Mouse (Mus musculus) MEL (cell line): ENCODE data around the gene Tor1aip2. TPM values are rescaled to one million over a fixed set of nuclear protein-coding genes. Genes with fewer than 3 reads are reported as not detected.

Experiments
- DNase-seq: peaks from one replicate; pipeline ENCODE4 v3.0.0; 2011; ENCODE audit warnings: low read depth, low spot score
- H3K27ac ChIP-seq: 2 replicates; pipeline ENCODE4 v1.5.1; 2012; ENCODE audit warnings: low read depth, mild to moderate bottlenecking, control low read depth, low read length, moderate library complexity; ENCODE audit not compliant: control insufficient read depth
- H3K27me3 ChIP-seq, 2 experiments: fragments of 150-350 bp in 1 of 2; sonication (generic) in 1 of 2; 2 replicates each; pipeline ENCODE4 v1.6.1; 2012; ENCODE audit warnings: low read length in 2 of 2, mild to moderate bottlenecking in 2 of 2, improper control_type of control experiment in 1 of 2, moderate library complexity in 1 of 2; ENCODE audit not compliant: insufficient read depth in 2 of 2, control insufficient read depth in 1 of 2
- H3K36me3 ChIP-seq, 2 experiments: 2 replicates each; pipeline ENCODE4 v1.6.1; 2012 to 2014; ENCODE audit warnings: low read length in 2 of 2, improper control_type of control experiment in 1 of 2, inconsistent platforms in 1 of 2, mild to moderate bottlenecking in 1 of 2; ENCODE audit not compliant: insufficient read depth in 2 of 2, control insufficient read depth in 1 of 2
- H3K4me1 ChIP-seq, 2 experiments: fragments of 150-350 bp in 1 of 2; sonication (generic) in 1 of 2; 2 replicates each; pipeline ENCODE4 v1.6.1; 2012; ENCODE audit warnings: low read length in 2 of 2, improper control_type of control experiment in 1 of 2, mild to moderate bottlenecking in 1 of 2; ENCODE audit not compliant: insufficient read depth in 2 of 2, control insufficient read depth in 1 of 2
- H3K4me3 ChIP-seq, 2 experiments: fragments of 150-350 bp in 1 of 2; sonication (generic) in 1 of 2; 2 replicates each; pipeline ENCODE4 v1.5.1; 2012; ENCODE audit warnings: low read depth in 2 of 2, low read length in 2 of 2, mild to moderate bottlenecking in 2 of 2, moderate library complexity in 2 of 2, control low read depth in 1 of 2, improper control_type of control experiment in 1 of 2; ENCODE audit not compliant: control insufficient read depth in 1 of 2, insufficient read depth in 1 of 2
- H3K79me2 ChIP-seq: 2 replicates; pipeline ENCODE4 v1.6.1; 2012; ENCODE audit warnings: mild to moderate bottlenecking, low read length, moderate library complexity; ENCODE audit not compliant: control insufficient read depth, poor library complexity, insufficient read depth
- H3K9ac ChIP-seq: 2 replicates; pipeline ENCODE4 v1.6.1; 2012; ENCODE audit warnings: low read depth, mild to moderate bottlenecking, control low read depth, low read length, moderate library complexity; ENCODE audit not compliant: control insufficient read depth, poor library complexity, severe bottlenecking
- H3K9me3 ChIP-seq: fragments of 150-350 bp; sonication (generic); replicated peaks from 2 replicates; pipeline ENCODE4 v1.6.1; 2012; ENCODE audit warnings: mild to moderate bottlenecking, low read length, improper control_type of control experiment, moderate library complexity; ENCODE audit not compliant: insufficient read depth
- E2F4 ChIP-seq: IDR thresholded peaks from 2 replicates; pipeline ENCODE4 v1.6.1; 2011; ENCODE audit warnings: low read depth, low read length, improper control_type of control experiment, borderline replicate concordance
- ELF1 ChIP-seq: IDR thresholded peaks from 2 replicates; pipeline ENCODE4 v1.6.1; 2014; ENCODE audit warnings: low read depth, mild to moderate bottlenecking, inconsistent platforms, low read length, improper control_type of control experiment, moderate library complexity
- HCFC1 ChIP-seq: IDR thresholded peaks from 2 replicates; pipeline ENCODE4 v1.6.1; 2012; ENCODE audit warnings: low read depth, mild to moderate bottlenecking, inconsistent platforms, low read length, improper control_type of control experiment, moderate library complexity
- KAT2A ChIP-seq: conservative IDR thresholded peaks from 2 replicates; pipeline ENCODE4 v1.6.1; 2012; ENCODE audit warnings: low read depth, low read length, improper control_type of control experiment, inconsistent platforms
- MAX ChIP-seq: IDR thresholded peaks from 2 replicates; pipeline ENCODE4 v1.6.1; 2011; ENCODE audit warnings: low read length, improper control_type of control experiment
- MAZ ChIP-seq: IDR thresholded peaks from 2 replicates; pipeline ENCODE4 v1.6.1; 2012; ENCODE audit warnings: low read depth, mild to moderate bottlenecking, inconsistent platforms, low read length, improper control_type of control experiment
- MXI1 ChIP-seq: IDR thresholded peaks from 2 replicates; pipeline ENCODE4 v1.6.1; 2011; ENCODE audit warnings: mild to moderate bottlenecking, low read depth, low read length, improper control_type of control experiment
- MYC ChIP-seq: IDR thresholded peaks from 2 replicates; pipeline ENCODE4 v1.6.1; 2011; ENCODE audit warnings: low read depth, mild to moderate bottlenecking, low read length, improper control_type of control experiment, moderate library complexity
- NELFE ChIP-seq: IDR thresholded peaks from 2 replicates; pipeline ENCODE4 v1.6.1; 2011; ENCODE audit warnings: low read depth, low read length, improper control_type of control experiment
- POLR2A ChIP-seq, 2 experiments: IDR thresholded peaks; 2 replicates each; pipeline ENCODE4 v1.6.1; 2011 to 2012; ENCODE audit warnings: low read length in 2 of 2, mild to moderate bottlenecking in 2 of 2, control low read depth in 1 of 2, improper control_type of control experiment in 1 of 2, low read depth in 1 of 2, moderate library complexity in 1 of 2; ENCODE audit not compliant: control insufficient read depth in 1 of 2, insufficient read depth in 1 of 2, poor library complexity in 1 of 2
- POLR2AphosphoS2 ChIP-seq: IDR thresholded peaks from 2 replicates; pipeline ENCODE4 v1.6.1; 2011; ENCODE audit warnings: low read length, improper control_type of control experiment
- USF2 ChIP-seq, 2 experiments: IDR thresholded peaks; 2 replicates each; pipeline ENCODE4 v1.6.1; 2011 to 2012; ENCODE audit warnings: improper control_type of control experiment in 2 of 2, low read length in 2 of 2, borderline replicate concordance in 1 of 2, inconsistent platforms in 1 of 2, low read depth in 1 of 2, mild to moderate bottlenecking in 1 of 2; ENCODE audit not compliant: insufficient read depth in 1 of 2
- ZNF384 ChIP-seq: IDR thresholded peaks from 2 replicates; pipeline ENCODE4 v1.6.1; 2012; ENCODE audit warnings: low read depth, mild to moderate bottlenecking, inconsistent platforms, low read length, improper control_type of control experiment
- polyA plus RNA-seq, 2 experiments: library from polyadenylated mRNA; stranded (reverse) in 1 of 2; unstranded in 1 of 2; fragments of >175 nt in 1 of 2; fragments of >200 nt in 1 of 2; gene quantifications; 2 replicates each; pipeline versions ENCODE4 v1.2.1 to v1.2.4; 2012; ENCODE audit warnings: low replicate concordance in 2 of 2, low read depth in 1 of 2; ENCODE audit not compliant: insufficient read length in 2 of 2, insufficient read depth in 1 of 2, missing spikeins in 1 of 2
- total RNA-seq: library from RNA; depleted of rRNA; stranded (reverse); fragments of 300-350 nt; gene quantifications from 2 replicates; pipeline ENCODE4 v1.2.3, GENCODE M21; 2012

The Tor1aip2 gene
- total and polyA plus RNA-seq, 3 experiments: 47.1 to 48.1 TPM; not detected in 1

DNA sequence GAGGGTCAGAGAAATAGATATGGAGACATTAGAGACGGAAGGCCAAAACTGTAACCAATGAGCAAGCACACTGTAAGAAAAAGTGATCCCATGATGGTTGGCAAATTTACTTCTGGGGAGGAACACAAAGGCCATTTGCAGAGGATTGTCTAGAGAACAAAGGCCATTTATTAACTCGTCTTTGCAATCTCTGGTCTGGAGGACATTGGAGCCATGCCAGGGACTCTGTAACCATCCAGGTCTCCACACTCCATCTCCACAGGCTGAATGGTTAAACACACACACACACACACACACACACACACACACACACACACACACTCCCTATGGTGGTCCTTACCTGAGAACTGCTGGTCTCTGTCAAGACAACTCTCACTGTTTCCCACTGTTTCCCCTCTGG lies 70.2 kb downstream of the Tor1aip2 start:
- Histone ChIP-seq H3K36me3 (no peaks in the 10 kb centered on the region), H3K4me1 (no peaks in the 10 kb centered on the region; a peak in 1 of 4 replicates), H3K9me3 (no peaks in the 10 kb centered on the region), H3K27me3 (no peaks in the 10 kb centered on the region), H3K79me2 (no peaks in the 10 kb centered on the region), H3K27ac (no peak overlapping the region), H3K9ac (no peak overlapping the region), H3K4me3 (no peak overlapping the region)
- TF ChIP-seq MXI1 (no peak), KAT2A (no peak), MAZ (no peak), HCFC1 (no peak), POLR2AphosphoS2 (no peak)
- DNase-seq: no peak

DNA sequence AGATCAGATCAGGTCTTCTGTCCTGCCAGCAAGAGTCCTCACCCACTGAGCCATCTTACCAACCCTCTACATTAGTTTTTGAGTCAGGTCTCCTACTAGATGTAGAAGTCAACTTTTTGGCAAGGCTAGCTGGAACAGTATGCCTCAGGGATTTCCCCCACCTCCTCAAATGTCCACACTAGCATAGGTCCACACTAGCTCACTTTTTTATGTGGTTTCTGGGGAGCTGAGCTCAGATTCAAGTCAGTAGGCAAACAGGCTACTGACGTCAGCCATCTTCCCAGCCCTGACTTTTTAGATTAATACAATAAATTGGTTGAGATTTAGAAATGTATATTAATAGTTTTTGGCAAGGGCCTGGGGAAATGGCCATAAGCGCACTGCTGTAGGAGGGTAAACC lies 72.2 kb downstream of the Tor1aip2 start:
- Histone ChIP-seq H3K36me3 (no peaks in the 10 kb centered on the region), H3K27me3 (no peaks in the 10 kb centered on the region), H3K4me1 (no peaks in the 10 kb centered on the region; a peak in 1 of 4 replicates), H3K4me3 (no peak overlapping the region), H3K27ac (no peak overlapping the region), H3K79me2 (no peaks in the 10 kb centered on the region), H3K9me3 (no peaks in the 10 kb centered on the region), H3K9ac (no peak overlapping the region)
- no peak for TF ChIP-seq POLR2A (IDR thresholded peaks at IDR 0.05; ENCODE audit: control insufficient read depth in 1 of 2, insufficient read depth in 1 of 2, low read depth in 1 of 2, low read length in 2 of 2, poor library complexity in 1 of 2)
- TF ChIP-seq E2F4: no peak
- TF ChIP-seq ELF1: no peak
- no peak for TF ChIP-seq KAT2A
- TF ChIP-seq MYC: no peak
- no peak for TF ChIP-seq MAX
- no peak for TF ChIP-seq MAZ
- no peak for TF ChIP-seq USF2 (IDR thresholded peaks at IDR 0.05; ENCODE audit: borderline replicate concordance in 1 of 2, insufficient read depth in 1 of 2, low read depth in 1 of 2, low read length in 2 of 2)
- DNase-seq: no peak

DNA sequence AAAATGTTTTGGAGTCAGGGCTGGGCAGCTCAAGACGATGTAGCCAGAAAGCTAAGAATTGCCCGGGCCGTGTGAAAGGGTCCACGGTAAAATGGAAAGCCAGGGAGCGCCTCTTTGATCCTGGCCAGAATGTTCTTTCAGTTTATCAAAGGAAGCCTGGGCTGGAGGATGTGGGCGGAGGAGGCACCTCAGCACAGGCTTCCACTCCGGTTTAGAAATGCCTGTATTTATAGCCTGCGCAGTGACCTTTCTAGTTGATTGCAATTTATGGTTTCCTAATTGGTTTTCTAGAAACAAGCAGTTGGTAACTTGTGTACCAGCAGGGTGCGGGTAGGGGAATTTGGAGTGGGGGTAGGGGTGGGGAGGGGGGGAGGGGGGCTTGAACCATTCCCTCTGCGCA lies 73.2 kb downstream of the Tor1aip2 start:
- DNase-seq: no peak
- Histone ChIP-seq H3K4me3 (no peak overlapping the region), H3K79me2 (no peaks in the 10 kb centered on the region), H3K27ac (no peak overlapping the region), H3K9ac (no peak overlapping the region), H3K4me1 (peaks cover 0 to 1% of the 10 kb centered on the region in 2 experiments; a peak in 2 of 4 replicates), H3K9me3 (no peaks in the 10 kb centered on the region), H3K36me3 (peaks cover 0 to 2% of the 10 kb centered on the region in 2 experiments; a peak in 1 of 4 replicates), H3K27me3 (no peaks in the 10 kb centered on the region)
- no peak for TF ChIP-seq NELFE
- TF ChIP-seq MAX: no peak
- no peak for TF ChIP-seq ZNF384
